8 mouse cellular contexts compared by ENCODE assay signal in the genomic region with DNA sequence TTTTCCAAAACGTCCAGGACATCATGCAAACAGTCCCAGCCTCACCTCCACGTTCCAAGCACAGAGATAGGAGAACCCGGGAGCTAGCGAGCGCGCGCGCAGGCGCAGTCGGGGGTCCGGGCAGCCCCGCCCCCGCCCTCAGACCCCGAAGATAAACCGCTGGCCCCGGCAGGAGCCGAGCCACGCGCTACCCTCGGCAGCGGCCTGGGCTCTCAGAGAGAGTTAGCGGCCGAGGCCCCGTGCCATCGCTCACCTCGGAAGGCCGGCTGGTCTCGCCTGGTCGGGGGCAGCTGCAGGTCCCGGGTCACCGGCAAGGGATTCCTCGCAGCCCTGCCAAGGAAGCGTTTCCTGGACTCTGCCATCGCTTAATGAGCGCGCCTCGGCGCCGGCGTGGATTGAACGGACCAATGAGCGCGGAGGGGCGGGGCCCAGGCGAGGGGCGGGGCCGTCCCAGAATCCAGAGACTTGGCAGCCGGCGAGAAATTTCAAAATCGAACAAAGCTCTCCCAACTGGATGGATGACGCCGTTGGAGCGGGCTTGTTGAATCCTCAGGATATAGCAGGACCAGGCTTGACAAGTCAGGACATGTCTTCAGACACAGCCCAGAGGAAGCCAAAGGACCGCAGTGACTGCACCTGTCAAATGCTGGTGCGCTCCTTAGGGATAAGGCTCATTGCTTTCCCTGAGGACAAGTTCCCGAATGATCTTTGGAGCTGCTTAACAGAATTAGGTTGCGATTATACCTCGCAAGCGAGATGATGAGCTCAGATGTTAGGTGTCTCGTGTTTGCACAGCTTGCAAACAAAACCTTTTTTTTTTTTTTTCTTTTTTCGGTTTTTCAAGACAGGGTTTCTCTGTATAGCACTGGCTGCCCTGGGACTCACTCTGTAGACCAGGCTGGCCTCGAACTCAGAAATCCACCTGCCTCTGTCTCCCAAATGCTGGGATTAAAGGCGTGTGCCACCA. TPM values are rescaled to one million over a fixed set of nuclear protein-coding genes. Genes with fewer than 3 reads are reported as not detected.
DNase-seq lines count a peak whose midpoint lies in the region; ATAC-seq and TF ChIP-seq lines count a peak whose summit lies in the region.

A gene (minus strand): TSS at position 389 of the 967 bp plus-strand sequence.

- H3K4me1 ChIP-seq in ES-Bruce4 (ENCODE audit: control insufficient read depth, insufficient read depth, low read length): no peaks in the 10 kb centered on the region
- H3K4me1 ChIP-seq in forebrain, embryonic 13.5 days: peaks cover 12% of the 10 kb centered on the region
- peaks cover 6% of the 10 kb centered on the region; the same call in 1 of the 2 replicates for H3K4me1 ChIP-seq in liver, postnatal 0 days (ENCODE audit: insufficient read depth)
- peaks cover 5% of the 10 kb centered on the region; the same call in 1 of the 2 replicates for H3K4me1 ChIP-seq in neural tube, embryonic 14.5 days (ENCODE audit: control insufficient read depth, insufficient read depth, low read length)

- no peaks in the 10 kb centered on the region for H3K9me3 ChIP-seq in ES-Bruce4 (replicated peaks; ENCODE audit: control insufficient read depth, insufficient read depth, low read length, poor library complexity, severe bottlenecking)
- no peaks in the 10 kb centered on the region for H3K9me3 ChIP-seq in forebrain, embryonic 13.5 days (replicated peaks)
- H3K9me3 ChIP-seq in liver, postnatal 0 days (ENCODE audit: low read length): no peaks in the 10 kb centered on the region
- no peaks in the 10 kb centered on the region for H3K9me3 ChIP-seq in neural tube, embryonic 14.5 days (ENCODE audit: control insufficient read depth, low read length)

- peak; percentile 94 for DNase-seq in heart, postnatal 10 days
- DNase-seq in large intestine, adult 2 months (ENCODE audit: low read depth, low spot score): peak; percentile 64
- peak; percentile 96 for DNase-seq in liver, postnatal 0 days
- DNase-seq in testis, postnatal 10 days (ENCODE audit: low spot score): peak; percentile 95

- peak within 1 kb of the TSS; percentile 68 for H3K4me2 ChIP-seq in forebrain, embryonic 13.5 days
- H3K4me2 ChIP-seq in liver, postnatal 0 days (ENCODE audit: low read depth, low read length): peak within 1 kb of the TSS; percentile 82
- H3K4me2 ChIP-seq in neural tube, embryonic 14.5 days (ENCODE audit: low read depth, low read length): peak within 1 kb of the TSS; percentile 79

- peak within 1 kb of the TSS; percentile 97 for H3K27ac ChIP-seq in ES-Bruce4 (ENCODE audit: insufficient read depth, low read length)
- peak within 1 kb of the TSS; percentile 87 for H3K27ac ChIP-seq in forebrain, embryonic 13.5 days
- H3K27ac ChIP-seq in liver, postnatal 0 days (ENCODE audit: low read depth): peak within 1 kb of the TSS; percentile 76
- peak within 1 kb of the TSS; percentile 73; the same call in 1 of the 2 replicates for H3K27ac ChIP-seq in neural tube, embryonic 14.5 days (ENCODE audit: low read depth, low read length)

- intact Hi-C loops in heart, postnatal 10 days (cut with DNase I): no loop called here

- 0 out of 2 replicates have a peak, but pooled peaks have one; percentile 32 for TF ChIP-seq EP300 in ES-Bruce4 (IDR thresholded peaks at IDR 0.05; ENCODE audit: insufficient read depth, low read depth, low read length)
- no peak for TF ChIP-seq EP300 in liver, postnatal 0 days (IDR thresholded peaks at IDR 0.05; ENCODE audit: low read depth)

- H3K36me3 ChIP-seq in ES-Bruce4 (ENCODE audit: control insufficient read depth, insufficient read depth, low read length, poor library complexity, severe bottlenecking): peaks cover 19% of the 10 kb centered on the region
- no peaks in the 10 kb centered on the region for H3K36me3 ChIP-seq in forebrain, embryonic 13.5 days (ENCODE audit: poor library complexity, severe bottlenecking)
- H3K36me3 ChIP-seq in liver, postnatal 0 days (replicated peaks; ENCODE audit: insufficient read depth, low read length): no peaks in the 10 kb centered on the region
- no peaks in the 10 kb centered on the region for H3K36me3 ChIP-seq in neural tube, embryonic 14.5 days (ENCODE audit: control insufficient read depth, insufficient read depth, low read length)

- peak within 1 kb of the TSS; percentile 87 for H3K4me3 ChIP-seq in ES-Bruce4 (ENCODE audit: low read depth, low read length)
- peak within 1 kb of the TSS; percentile 75 for H3K4me3 ChIP-seq in forebrain, embryonic 13.5 days
- peak within 1 kb of the TSS; percentile 69 for H3K4me3 ChIP-seq in liver, postnatal 0 days (ENCODE audit: low read depth, low read length)
- H3K4me3 ChIP-seq in neural tube, embryonic 14.5 days (ENCODE audit: low read depth, low read length): peak within 1 kb of the TSS; percentile 74

- H3K27me3 ChIP-seq in ES-Bruce4 (ENCODE audit: control insufficient read depth, insufficient read depth, low read length, poor library complexity, severe bottlenecking): no peaks in the 10 kb centered on the region; the same call in 1 of the 2 replicates
- no peaks in the 10 kb centered on the region for H3K27me3 ChIP-seq in forebrain, embryonic 13.5 days
- no peaks in the 10 kb centered on the region for H3K27me3 ChIP-seq in liver, postnatal 0 days (ENCODE audit: insufficient read depth, low read length)
- no peaks in the 10 kb centered on the region for H3K27me3 ChIP-seq in neural tube, embryonic 14.5 days (ENCODE audit: control insufficient read depth, insufficient read depth, low read length)

- ATAC-seq in cerebellum, adult (ENCODE audit: insufficient number of reproducible peaks, low FRiP score, low TSS enrichment): peak; percentile 92
- peak; percentile 98 for ATAC-seq in forebrain, embryonic 13.5 days
- peak; percentile 98 for ATAC-seq in liver, postnatal 0 days
- ATAC-seq in neural tube, embryonic 14.5 days (ENCODE audit: low read depth): peak; percentile 99

- 3% methylated on average over 63 of the region's 63 CpGs for WGBS in forebrain, embryonic 13.5 days
- WGBS in large intestine, adult 2 months: 2% methylated on average over 63 of the region's 63 CpGs
- WGBS in liver, postnatal 0 days (ENCODE audit: insufficient replicate concordance): 4% methylated on average over 63 of the region's 63 CpGs
- WGBS in neural tube, embryonic 14.5 days: 3% methylated on average over 63 of the region's 63 CpGs

- peak within 1 kb of the TSS; percentile 92 for H3K9ac ChIP-seq in ES-Bruce4 (ENCODE audit: low read depth, poor library complexity, severe bottlenecking)
- peak within 1 kb of the TSS; percentile 77 for H3K9ac ChIP-seq in forebrain, embryonic 13.5 days
- peak within 1 kb of the TSS; percentile 69 for H3K9ac ChIP-seq in liver, postnatal 0 days (replicated peaks)
- H3K9ac ChIP-seq in neural tube, embryonic 14.5 days (replicated peaks; ENCODE audit: low read depth, low read length): peak within 1 kb of the TSS; percentile 57

- peak; percentile 48 for TF ChIP-seq POLR2A in ES-Bruce4 (IDR thresholded peaks at IDR 0.05; ENCODE audit: insufficient read depth, low read length)

- no peak for TF ChIP-seq CTCF in ES-Bruce4 (IDR thresholded peaks at IDR 0.05; ENCODE audit: low read depth, low read length)
- no peak for TF ChIP-seq CTCF in liver, postnatal 0 days (IDR thresholded peaks at IDR 0.05; ENCODE audit: low read depth)

RNA-seq across cellular contexts. Expression of the gene that starts here (rescaled TPM):
- 157 and 168 TPM in 2 replicates for polyA plus RNA-seq in ES-Bruce4 (2011; ENCODE audit: insufficient read depth, insufficient read length, low read depth, missing spikeins)
- polyA plus RNA-seq in forebrain, embryonic 13.5 days (2015; fragmentation: Nextera tagmentation; extraction: Ambion mirVana): 49.3 and 51.4 TPM in 2 replicates
- total RNA-seq in heart, postnatal 10 days (2021): 10 to 100 TPM; 12.7 to 13.0 TPM
- 5.7 TPM in 2 replicates for polyA plus RNA-seq in large intestine, adult 2 months (2012; rRNA removed)
- 9.4 and 10.0 TPM in 2 replicates for polyA plus RNA-seq in liver, postnatal 0 days (2015; fragmentation: Nextera tagmentation; extraction: Ambion mirVana)
- 8.0 and 12.6 TPM in 2 replicates for polyA plus RNA-seq in neural tube, embryonic 14.5 days (2014; fragmentation: Nextera tagmentation; extraction: Ambion mirVana)

Comparison
In these comparisons a context has a peak if more than half of its experiments do, and no peak if none do; other contexts are left out.
1. Peak in every context shown above with its lines: DNase-seq, ATAC-seq, H3K4me3 ChIP-seq and H3K27ac ChIP-seq.